Mouse (Mus musculus) E14TG2a.4 (cell line): ENCODE measurements around the gene Cx3cl1.

Source experiments
- CTCF ChIP-seq: conservative IDR thresholded peaks from 2 replicates; pipeline ENCODE4 v1.5.1; 2014; ENCODE audit warnings: low read length
- NANOG ChIP-seq: IDR thresholded peaks from 2 replicates; pipeline ENCODE4 v1.6.1; 2014; ENCODE audit warnings: borderline replicate concordance, low read length, mixed read lengths

DNA sequence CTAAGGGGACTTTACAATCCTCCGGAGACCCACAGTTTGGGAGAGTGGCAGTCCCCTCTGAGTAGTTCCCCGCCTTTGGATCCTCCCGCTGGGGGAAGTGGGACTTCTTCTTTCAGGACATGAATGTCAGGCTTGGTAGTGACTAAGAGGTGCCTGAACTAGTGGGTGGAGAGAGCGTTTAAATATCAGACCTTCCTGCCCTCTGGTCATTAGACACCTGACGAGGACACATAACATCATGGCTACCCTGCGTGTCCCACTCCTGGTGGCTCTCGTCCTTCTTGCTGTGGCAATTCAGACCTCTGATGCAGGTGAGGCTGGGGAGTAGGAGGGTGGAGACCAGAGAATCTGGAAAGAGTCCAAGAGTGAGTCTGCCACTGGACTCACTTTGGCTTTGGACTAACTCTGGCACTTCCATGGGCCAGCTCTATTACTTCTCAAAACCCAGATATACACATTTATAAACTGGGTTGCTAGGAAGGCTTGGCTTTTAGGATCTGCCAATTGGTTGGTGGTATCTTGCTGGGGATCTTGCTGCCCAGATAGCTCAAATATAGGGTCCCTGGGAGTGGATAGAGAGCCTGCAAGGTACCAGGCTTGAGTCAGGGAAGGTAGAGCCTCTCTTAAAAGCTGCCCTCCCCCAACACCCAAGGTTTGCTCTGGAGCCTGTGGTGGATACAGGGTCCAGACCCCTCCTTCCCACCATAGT is 26.2 kb upstream of the Cx3cl1 start, which contains the start of gene Ccl22:
- TF ChIP-seq CTCF = no peak
- no peak for TF ChIP-seq NANOG
